Mouse (Mus musculus) bone marrow, adult 2 months (tissue): ENCODE data around the gene Duoxa2.

Source experiments
- CTCF ChIP-seq: fragments of 200-500 bp; IDR thresholded peaks from 2 replicates; pipeline ENCODE4 v1.5.1; 2011; ENCODE audit warnings: low read length, control low read depth; ENCODE audit not compliant: control insufficient read depth, insufficient read depth
- POLR2A ChIP-seq: fragments of 200-500 bp; IDR thresholded peaks from 2 replicates; pipeline ENCODE4 v1.6.1; 2011; ENCODE audit warnings: low read depth, mild to moderate bottlenecking, control low read depth, low read length, borderline replicate concordance; ENCODE audit not compliant: control insufficient read depth

- no peak for TF ChIP-seq CTCF
- TF ChIP-seq POLR2A, result no peak
Measured at GRCm38 (mm10) chr2:122309647-122310046, 10.9 kb downstream of the Duoxa2 start.
